Mouse (Mus musculus) embryonic fibroblast, embryonic 13.5 days (primary cell): ENCODE measurements at regions not wholly inside any gene's neighbourhood (a gene's known extent, or its start where the extent isn't known, plus 50 kb on each side); places are given as distances from the start of the nearest gene placed in this dataset.

ENCODE experiments used
- CTCF ChIP-seq: IDR thresholded peaks from 2 replicates; pipeline ENCODE4 v1.5.1; 2011; ENCODE audit warnings: mild to moderate bottlenecking, control low read depth, low read length, moderate library complexity, borderline replicate concordance; ENCODE audit not compliant: insufficient read depth
- POLR2A ChIP-seq: IDR thresholded peaks from 2 replicates; pipeline ENCODE4 v1.6.1; 2011; ENCODE audit warnings: low read depth, mild to moderate bottlenecking, control low read depth, low read length, moderate library complexity

- TF ChIP-seq POLR2A (no peak), CTCF (no peak)
These were observed 99.0 kb upstream of the Cd93 start for GRCm38 (mm10) chr2:148542340-148542739.
